Mouse (Mus musculus): ENCODE results near the gene Fam71f2. TPM values are rescaled to one million over a fixed set of nuclear protein-coding genes. Genes with fewer than 3 reads are reported as not detected.

Fam71f2 gene
- polyA plus RNA-seq (2021; fragmentation: Nextera tagmentation) = 0.33 TPM in 1 of 2 replicates, not detected in the other
- long read RNA-seq, experiment 1 = 0 reads
- long read RNA-seq, experiment 2, partial matches to known transcripts = 0 of 3 reads
- long read RNA-seq, experiment 2, other reads (novel, unspliced or antisense) = 3 of 3 reads

DNA sequence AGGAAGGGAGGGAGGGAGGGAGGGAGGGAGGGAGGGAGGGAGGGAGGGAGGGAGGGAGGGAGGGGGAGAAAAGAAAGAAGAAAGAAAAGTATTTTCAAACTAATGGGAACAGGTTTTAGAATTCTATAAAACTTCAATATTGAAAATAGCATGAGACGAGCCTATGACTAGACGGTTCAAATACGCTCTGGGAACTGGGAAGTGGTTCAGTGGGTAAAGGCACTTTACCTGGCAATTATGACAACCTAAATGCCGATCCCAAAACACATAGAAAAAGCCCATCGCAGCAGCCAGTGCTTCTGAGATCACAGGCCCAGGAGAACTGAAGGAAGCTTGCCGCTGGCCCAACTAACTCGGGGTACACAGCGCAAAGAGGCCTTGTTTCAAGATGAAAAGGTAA is at the start of gene Fam71f2:
Fam71f2 (plus strand) TSS at position 301 of the 400 bp plus-strand sequence.

DNA sequence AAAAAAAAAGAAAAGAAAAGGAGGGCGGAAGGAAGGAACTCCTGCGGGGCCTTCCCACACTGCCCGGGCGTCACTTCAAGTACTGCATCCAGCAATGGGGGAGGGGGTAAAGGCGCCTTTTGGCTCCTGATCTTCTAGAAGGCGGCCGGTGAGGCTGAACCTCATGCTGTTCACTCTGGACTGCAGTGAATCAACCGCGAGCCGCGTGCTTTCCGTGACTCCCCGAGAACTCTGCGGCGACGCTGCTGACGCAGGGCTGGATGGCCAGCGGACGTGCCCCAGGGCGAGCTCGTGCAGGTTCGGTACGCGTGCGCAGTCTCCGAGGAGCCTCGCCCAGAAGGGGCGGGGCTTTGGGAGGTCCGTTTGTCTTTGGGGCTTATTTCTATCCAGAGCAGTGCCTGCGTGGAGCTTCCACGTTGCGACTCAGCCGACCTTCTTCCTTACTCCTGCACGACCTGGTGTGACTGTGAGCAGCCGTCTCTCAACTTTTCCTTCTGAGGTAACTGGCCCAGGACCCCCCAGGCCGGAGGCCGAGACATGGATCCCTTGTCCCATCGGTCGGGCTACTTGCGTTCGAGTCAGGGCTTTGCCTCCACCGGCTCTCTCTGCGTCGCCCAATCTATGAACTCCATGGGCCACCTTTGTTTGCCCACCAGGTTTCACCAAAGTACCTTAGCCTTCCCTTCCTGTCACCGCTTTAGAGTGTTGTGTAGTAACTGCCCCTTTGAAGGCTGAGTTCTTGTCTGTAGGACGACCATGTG is 6.9 kb upstream of the Fam71f2 start, which contains the start of gene Hilpda:
Hilpda (plus strand) TSS at position 177 of the 761 bp plus-strand sequence.

DNA sequence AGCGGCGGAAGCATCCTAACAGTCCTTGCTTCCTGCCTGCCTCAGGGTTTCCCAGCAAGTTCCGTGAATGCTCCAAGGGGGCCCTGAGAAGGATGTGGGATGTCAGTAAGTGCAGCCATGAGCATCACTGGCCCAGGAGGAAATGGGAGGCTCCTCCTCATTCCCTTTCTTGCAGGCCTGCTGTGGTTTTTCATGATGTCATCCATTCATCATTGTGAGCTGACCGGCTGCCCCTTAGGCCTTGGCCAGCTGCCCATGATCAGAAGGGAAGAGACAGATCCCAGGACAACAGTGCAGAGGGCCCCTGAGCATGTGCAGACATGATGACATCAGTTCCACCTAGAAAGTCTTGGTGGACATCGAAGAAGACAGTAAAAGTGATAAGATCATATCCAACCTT is 39.5 kb downstream of the Fam71f2 start, which contains the start of gene Fam71f1:
Fam71f1 (plus strand) TSS at position 262 of the 400 bp plus-strand sequence.

Other genes with a start within 250 kb of the Fam71f2 start
- gene Lep, start 219.4 kb upstream of the Fam71f2 start, polyA plus RNA-seq (2021; fragmentation: Nextera tagmentation) = not detected in 2 replicates
- 7.3 and 9.8 TPM in 2 replicates for gene Rbm28, start 114.6 kb upstream of the Fam71f2 start, polyA plus RNA-seq (2021; fragmentation: Nextera tagmentation)
- 0.74 and 1.3 TPM in 2 replicates for gene Prrt4, start 100.0 kb upstream of the Fam71f2 start, polyA plus RNA-seq (2021; fragmentation: Nextera tagmentation)
- gene Impdh1, start 63.2 kb upstream of the Fam71f2 start, polyA plus RNA-seq (2021; fragmentation: Nextera tagmentation) = 9.8 and 10.5 TPM in 2 replicates
- 16.1 and 17.6 TPM in 2 replicates for gene Hilpda, start 7.1 kb upstream of the Fam71f2 start, polyA plus RNA-seq (2021; fragmentation: Nextera tagmentation)
- gene Fam71f1, start 39.5 kb downstream of the Fam71f2 start, polyA plus RNA-seq (2021; fragmentation: Nextera tagmentation) = not detected in 2 replicates
- 26.1 and 30.7 TPM in 2 replicates for gene Calu, start 68.5 kb downstream of the Fam71f2 start, polyA plus RNA-seq (2021; fragmentation: Nextera tagmentation)
- 0.10 TPM in 1 of 2 replicates, not detected in the other for gene Opn1sw, start 108.9 kb downstream of the Fam71f2 start, polyA plus RNA-seq (2021; fragmentation: Nextera tagmentation)
- 17.3 and 20.4 TPM in 2 replicates for gene Ccdc136, start 116.7 kb downstream of the Fam71f2 start, polyA plus RNA-seq (2021; fragmentation: Nextera tagmentation)
- gene Flnc, start 153.7 kb downstream of the Fam71f2 start, polyA plus RNA-seq (2021; fragmentation: Nextera tagmentation) = 0.15 and 0.38 TPM in 2 replicates
- 819 and 842 TPM in 2 replicates for gene Atp6v1f, start 188.1 kb downstream of the Fam71f2 start, polyA plus RNA-seq (2021; fragmentation: Nextera tagmentation)
- not detected in 2 replicates for gene Atp6v1fnb, start 191.8 kb downstream of the Fam71f2 start, polyA plus RNA-seq (2021; fragmentation: Nextera tagmentation)
- gene Kcp, start 228.4 kb downstream of the Fam71f2 start, polyA plus RNA-seq (2021; fragmentation: Nextera tagmentation) = 0.40 and 0.84 TPM in 2 replicates
- 2.7 TPM in 2 replicates for gene Irf5, start 247.0 kb downstream of the Fam71f2 start, polyA plus RNA-seq (2021; fragmentation: Nextera tagmentation)

All from layer of hippocampus, adult 6 months (tissue).